26 mouse cellular contexts compared by ENCODE assay signal in the genomic region with DNA sequence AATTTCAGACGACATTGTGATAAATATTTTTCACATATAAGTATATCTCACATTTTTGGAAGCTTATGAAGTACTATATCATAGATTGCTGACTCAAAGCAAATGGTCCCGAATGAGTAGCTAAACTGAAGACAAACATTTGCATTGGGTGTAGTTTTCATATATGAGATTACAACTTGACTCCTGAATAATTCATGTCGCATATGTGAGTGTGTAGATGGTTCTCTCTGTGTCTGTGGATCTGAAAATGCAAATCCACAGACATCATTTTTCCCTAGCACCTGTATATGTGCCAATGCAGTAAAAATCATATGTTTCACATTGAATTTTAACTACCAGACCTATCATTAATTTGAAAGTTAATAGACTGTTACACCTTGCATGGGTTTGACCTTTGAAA.
"Had no signal": no experiment of that assay in that cellular context is flagged by ENCODE, and none has a peak within 500 bp of the region (broad histone marks: within the 10 kb centered on the region; RNA-seq: fewer than 3 reads in every experiment).

No protein-coding gene starts in this region.

- H3K27me3 ChIP-seq: heart, embryonic 12.5 days; hindbrain, embryonic 12.5 days; intestine, embryonic 15.5 days; limb, embryonic 13.5 days; limb, embryonic 15.5 days; liver, embryonic 12.5 days had no signal

- H3K4me1 ChIP-seq: heart, embryonic 10.5 days; heart, embryonic 12.5 days; hindbrain, embryonic 10.5 days; hindbrain, embryonic 12.5 days; intestine, embryonic 15.5 days; limb, embryonic 13.5 days; limb, embryonic 15.5 days; liver, embryonic 12.5 days had no signal

- H3K9me3 ChIP-seq: heart, embryonic 10.5 days; heart, embryonic 12.5 days; hindbrain, embryonic 10.5 days; hindbrain, embryonic 12.5 days; intestine, embryonic 15.5 days; limb, embryonic 13.5 days; limb, embryonic 15.5 days; liver, embryonic 12.5 days had no signal

- ATAC-seq: hindbrain, embryonic 16.5 days; inflammation-experienced regulatory T-cells, adult 6 months; intestine, embryonic 15.5 days; intestine, postnatal 0 days; liver, embryonic 12.5 days had no signal

- H3K27ac ChIP-seq: gastrocnemius, adult 2 months; heart, embryonic 10.5 days; hindbrain, embryonic 10.5 days; hindbrain, embryonic 12.5 days; hindbrain, embryonic 14.5 days; intestine, embryonic 15.5 days; limb, embryonic 13.5 days; limb, embryonic 15.5 days; liver, embryonic 12.5 days; liver, embryonic 14.5 days had no signal

- DNase-seq: gastrocnemius, adult 2 months; gastrocnemius, postnatal 10 days; gastrocnemius, postnatal 25 days; heart, adult 18-20 months; heart, postnatal 10 days; heart, postnatal 4 days; kidney, adult 18-20 months; kidney, adult 8-10 months; kidney, postnatal 10 days; kidney, postnatal 36 days; layer of hippocampus, adult 9-11 months; layer of hippocampus, postnatal 36 days; left cerebral cortex, postnatal 4 days had no signal

- H3K4me2 ChIP-seq: heart, embryonic 12.5 days; hindbrain, embryonic 12.5 days; hindbrain, embryonic 14.5 days; intestine, embryonic 15.5 days; limb, embryonic 13.5 days; limb, embryonic 15.5 days; liver, embryonic 12.5 days had no signal

- H3K9ac ChIP-seq: heart, embryonic 12.5 days; hindbrain, embryonic 12.5 days; hindbrain, embryonic 14.5 days; intestine, embryonic 15.5 days; limb, embryonic 13.5 days; limb, embryonic 15.5 days; liver, embryonic 12.5 days; liver, embryonic 14.5 days had no signal

- H3K36me3 ChIP-seq: heart, embryonic 10.5 days; heart, embryonic 12.5 days; hindbrain, embryonic 10.5 days; hindbrain, embryonic 12.5 days; intestine, embryonic 15.5 days; limb, embryonic 13.5 days; limb, embryonic 15.5 days; liver, embryonic 12.5 days had no signal

- H3K4me3 ChIP-seq: gastrocnemius, adult 2 months; heart, embryonic 10.5 days; heart, embryonic 12.5 days; hindbrain, embryonic 10.5 days; hindbrain, embryonic 12.5 days; intestine, embryonic 15.5 days; limb, embryonic 13.5 days; limb, embryonic 15.5 days; liver, embryonic 12.5 days had no signal
